Mouse (Mus musculus): Measurements from ENCODE around the gene Rrn3.

GRCm38 (mm10) chr16:13830444-13830843 is 49.9 kb downstream of the Rrn3 start:
- TF ChIP-seq GATA1 (IDR thresholded peaks at IDR 0.05; ENCODE audit: borderline replicate concordance, low read length) (no peak), FLI1 (IDR thresholded peaks at IDR 0.05; ENCODE audit: low read length) (no peak)

Data from megakaryocyte, embryonic 14.5 days (primary cell).